Mouse (Mus musculus) forebrain, embryonic 12.5 days (tissue): ENCODE data around the gene Rpl22. TPM values are rescaled to one million over a fixed set of nuclear protein-coding genes. Genes with fewer than 3 reads are reported as not detected.

Experiments used
- ATAC-seq: fragments of 200-750 bp; cut with Nextera tagmentation; 2 replicates; pipeline ENCODE4 v1.8.0; 2017; ENCODE audit warnings: moderate TSS enrichment; ENCODE audit not compliant: low FRiP score
- H3K27ac ChIP-seq: fragments of 300-500 bp; sonication (generic); 2 replicates; pipeline ENCODE4 v1.5.1; 2016; ENCODE audit warnings: mild to moderate bottlenecking
- H3K27me3 ChIP-seq: fragments of 300-500 bp; sonication (generic); 2 replicates; pipeline ENCODE4 v1.6.1; 2016; ENCODE audit warnings: mild to moderate bottlenecking
- H3K36me3 ChIP-seq: fragments of 300-500 bp; sonication (generic); replicated peaks from 2 replicates; pipeline ENCODE4 v1.6.1; 2016; ENCODE audit warnings: mild to moderate bottlenecking
- H3K4me1 ChIP-seq: fragments of 300-500 bp; sonication (generic); 2 replicates; pipeline ENCODE4 v1.6.1; 2016
- H3K4me2 ChIP-seq: fragments of 300-500 bp; sonication (generic); 2 replicates; pipeline ENCODE4 v1.6.1; 2016; ENCODE audit warnings: mild to moderate bottlenecking, moderate library complexity
- H3K4me3 ChIP-seq: fragments of 300-500 bp; sonication (generic); replicated peaks from 2 replicates; pipeline ENCODE4 v1.5.1; 2016; ENCODE audit warnings: mild to moderate bottlenecking
- H3K9ac ChIP-seq: fragments of 300-500 bp; sonication (generic); 2 replicates; pipeline ENCODE4 v1.6.1; 2016; ENCODE audit warnings: mild to moderate bottlenecking
- H3K9me3 ChIP-seq: fragments of 300-500 bp; sonication (generic); 2 replicates; pipeline ENCODE4 v1.6.1; 2016
- WGBS: fragments of 180-500 bp; shearing (Covaris S2); methylation state at CpG from one replicate; pipeline ENCODE4 v1.1.7; 2016; 5-methylcytosine and 5-hydroxymethylcytosine counted together
- polyA plus RNA-seq: library from polyadenylated mRNA; unstranded; fragments of >200 nt; fragmentation: Nextera tagmentation; extraction: Ambion mirVana; gene quantifications from 2 replicates; pipeline ENCODE4 v1.2.1, GENCODE M21; 2016

The Rpl22 gene
- polyA plus RNA-seq: 319 and 331 TPM in 2 replicates

DNA sequence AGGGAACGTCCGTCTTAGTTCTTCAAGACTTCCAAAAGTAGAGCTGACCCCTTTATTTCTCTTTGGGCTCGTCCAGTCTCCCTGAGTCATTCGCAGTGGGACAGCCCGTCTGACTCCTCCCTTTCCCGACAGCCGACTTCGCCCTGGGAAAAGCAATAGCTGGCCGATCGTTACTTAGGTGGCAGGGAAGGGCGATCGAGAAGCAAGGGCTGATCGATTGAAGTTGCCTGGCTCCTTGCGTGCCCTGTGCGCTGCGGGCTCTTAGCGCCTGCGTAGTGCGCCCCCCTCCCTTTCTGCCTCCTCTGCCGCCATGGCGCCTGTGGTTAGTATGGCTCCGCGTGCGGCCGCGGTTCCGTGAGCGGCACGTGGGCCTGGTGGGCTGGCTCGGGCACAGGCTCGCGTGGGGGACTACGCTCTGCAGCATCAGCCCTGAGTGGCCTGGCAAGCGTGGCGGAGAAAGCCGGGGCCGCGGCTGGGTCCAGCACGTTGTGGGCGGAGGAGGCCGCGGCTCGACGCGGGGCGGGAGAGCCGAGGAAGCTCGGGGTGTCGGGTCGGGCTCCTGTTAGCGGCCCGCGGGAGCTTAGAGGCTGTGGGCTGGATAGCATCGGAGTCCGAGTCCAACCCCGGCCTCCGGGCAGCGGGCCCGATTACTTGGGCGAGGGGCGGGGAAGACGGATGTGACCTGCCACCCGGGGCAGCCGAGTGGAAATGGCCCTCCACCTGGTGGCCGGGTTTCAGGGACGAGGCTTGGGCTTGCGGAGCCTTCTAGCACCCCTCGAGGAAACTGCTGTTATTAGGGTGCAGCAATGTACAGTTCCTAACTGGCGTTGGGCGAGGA lies at the start of gene Rpl22:
TSS of gene Rpl22 (plus strand) at position 169 of the 838 bp plus-strand sequence.
- ATAC-seq: peak; percentile 97
- H3K36me3 ChIP-seq: peaks cover 33% of the 10 kb centered on the region
- H3K4me1 ChIP-seq: peaks cover 19% of the 10 kb centered on the region
- peak within 1 kb of the TSS; percentile 90 for H3K4me2 ChIP-seq
- 0 out of 2 replicates have a peak within 1 kb of the TSS, but pooled peaks have one; percentile 61 for H3K27ac ChIP-seq
- under 1% methylated on average over 69 of the region's 70 CpGs for WGBS
- peak within 1 kb of the TSS; percentile 98 for H3K4me3 ChIP-seq
- peak within 1 kb of the TSS; percentile 96 for H3K9ac ChIP-seq
- H3K9me3 ChIP-seq: no peaks in the 10 kb centered on the region
- peaks cover 14% of the 10 kb centered on the region; the same call in 1 of the 2 replicates for H3K27me3 ChIP-seq

DNA sequence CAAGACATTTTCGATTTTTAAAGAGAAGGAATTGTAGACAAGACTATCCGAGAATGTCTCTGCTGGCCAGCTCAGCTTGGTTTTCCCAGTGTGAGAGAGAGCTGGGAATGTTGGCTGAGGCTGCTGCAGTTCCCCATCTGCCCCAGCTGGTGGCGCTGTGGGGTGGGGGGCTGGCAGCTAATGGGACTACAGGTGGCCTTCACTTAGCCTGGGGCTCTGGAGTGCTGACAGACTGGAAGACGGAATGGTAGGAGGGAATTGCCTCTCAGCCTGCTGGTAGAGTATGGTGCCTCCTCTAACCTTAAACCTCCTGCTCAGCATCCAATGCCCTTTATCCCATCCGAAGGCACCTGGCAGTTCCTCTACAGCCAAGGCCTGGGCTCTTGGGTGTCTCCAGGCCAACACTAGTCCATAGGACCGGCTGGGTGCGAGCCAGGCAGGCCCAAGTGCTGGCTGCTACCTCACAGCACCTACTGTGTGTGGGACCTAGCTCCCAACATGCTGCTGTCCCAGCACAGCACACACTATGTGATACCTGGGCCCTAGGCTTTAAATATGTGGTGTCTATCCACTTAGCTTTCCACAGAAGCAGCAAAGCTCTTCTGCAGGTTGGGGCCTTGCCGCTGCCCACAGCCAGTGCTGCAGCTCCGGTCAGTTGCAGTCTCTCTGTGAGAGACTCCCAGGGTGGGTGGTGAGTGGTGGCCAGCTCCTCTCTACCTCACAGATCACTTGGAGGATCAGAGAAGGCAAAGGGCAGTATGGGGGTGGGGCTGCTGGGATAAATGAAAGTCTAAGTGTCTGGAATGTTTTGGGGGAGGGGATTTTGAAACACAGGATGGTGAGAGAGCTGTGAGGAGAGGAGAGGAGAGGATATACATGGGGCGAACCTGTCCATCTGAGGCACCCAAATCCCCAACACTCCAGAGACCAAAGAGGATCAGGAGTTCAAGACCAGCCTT lies 48.9 kb upstream of the Rpl22 start:
- Histone ChIP-seq H3K4me3 (no peak overlapping the region), H3K36me3 (no peaks in the 10 kb centered on the region; the same call in 1 of the 2 replicates), H3K27me3 (peaks cover 79% of the 10 kb centered on the region), H3K27ac (no peak overlapping the region), H3K9ac (no peak overlapping the region), H3K4me1 (peaks cover 32% of the 10 kb centered on the region), H3K4me2 (no peak overlapping the region), H3K9me3 (no peaks in the 10 kb centered on the region)
- WGBS: 55% methylated on average over 10 of the region's 10 CpGs
- ATAC-seq: no peak

GRCm38 (mm10) chr4:152277916-152278315 lies 47.6 kb upstream of the Rpl22 start:
- no peak for ATAC-seq
- WGBS: 68% methylated on average over 2 of the region's 2 CpGs
- Histone ChIP-seq H3K27me3 (peaks cover 85% of the 10 kb centered on the region), H3K9me3 (no peaks in the 10 kb centered on the region), H3K36me3 (no peaks in the 10 kb centered on the region), H3K27ac (no peak overlapping the region), H3K4me3 (no peak overlapping the region), H3K9ac (no peak overlapping the region), H3K4me2 (no peak overlapping the region), H3K4me1 (peaks cover 26% of the 10 kb centered on the region)

DNA sequence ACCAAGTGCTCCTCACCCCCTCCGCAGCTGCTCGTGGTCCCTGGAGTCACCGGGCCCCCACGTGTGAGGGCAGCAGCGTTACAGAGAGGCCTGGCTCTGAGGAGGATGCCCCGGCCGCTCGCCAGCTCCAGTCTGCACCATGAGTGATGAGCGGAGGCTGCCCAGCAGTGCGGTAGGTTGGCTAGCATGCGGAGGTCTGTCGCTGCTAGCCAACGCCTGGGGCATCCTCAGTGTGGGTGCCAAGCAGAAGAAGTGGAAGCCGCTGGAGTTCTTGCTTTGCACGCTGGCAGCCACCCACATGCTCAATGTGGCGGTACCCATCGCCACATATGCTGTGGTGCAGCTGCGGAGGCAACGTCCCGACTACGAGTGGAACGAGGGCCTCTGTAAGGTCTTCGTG lies 46.6 kb upstream of the Rpl22 start:
- WGBS: 93% methylated on average over 23 of the region's 23 CpGs
- peaks cover 22% of the 10 kb centered on the region for H3K4me1 ChIP-seq

DNA sequence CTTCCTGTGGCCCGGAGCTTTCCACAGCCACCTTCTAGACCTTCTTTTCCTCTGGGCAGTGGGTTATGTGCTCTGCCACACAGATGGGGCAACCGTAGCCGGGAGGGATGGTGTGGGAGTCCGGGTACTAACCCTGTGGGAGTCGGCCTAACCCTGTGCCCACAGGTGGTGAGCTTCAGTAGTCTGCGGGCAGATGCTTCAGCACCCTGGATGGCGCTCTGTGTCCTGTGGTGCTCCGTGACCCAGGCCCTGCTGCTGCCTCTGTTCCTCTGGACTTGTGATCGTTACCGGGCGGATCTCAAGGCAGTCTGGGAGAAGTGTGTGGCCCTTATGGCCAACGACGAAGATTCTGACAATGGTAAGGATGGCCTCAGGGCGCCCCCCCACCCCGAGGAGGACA lies 43.9 kb upstream of the Rpl22 start:
- no peaks in the 10 kb centered on the region for H3K9me3 ChIP-seq
- 53% methylated on average over 15 of the region's 15 CpGs for WGBS
- peaks cover 19% of the 10 kb centered on the region for H3K4me1 ChIP-seq
- no peak overlapping the region for H3K4me3 ChIP-seq
- no peak for ATAC-seq
- no peak overlapping the region for H3K9ac ChIP-seq
- no peak overlapping the region for H3K4me2 ChIP-seq
- H3K27me3 ChIP-seq: peaks cover 85% of the 10 kb centered on the region
- H3K27ac ChIP-seq: no peak overlapping the region
- H3K36me3 ChIP-seq: no peaks in the 10 kb centered on the region

More for the DNA sequence above, 46.6 kb upstream of the Rpl22 start:
- H3K4me3 ChIP-seq: no peak overlapping the region
- ATAC-seq: no peak
- no peak overlapping the region for H3K4me2 ChIP-seq
- H3K36me3 ChIP-seq: no peaks in the 10 kb centered on the region
- peaks cover 85% of the 10 kb centered on the region for H3K27me3 ChIP-seq
- no peak overlapping the region for H3K27ac ChIP-seq
- H3K9me3 ChIP-seq: no peaks in the 10 kb centered on the region
- no peak overlapping the region for H3K9ac ChIP-seq

DNA sequence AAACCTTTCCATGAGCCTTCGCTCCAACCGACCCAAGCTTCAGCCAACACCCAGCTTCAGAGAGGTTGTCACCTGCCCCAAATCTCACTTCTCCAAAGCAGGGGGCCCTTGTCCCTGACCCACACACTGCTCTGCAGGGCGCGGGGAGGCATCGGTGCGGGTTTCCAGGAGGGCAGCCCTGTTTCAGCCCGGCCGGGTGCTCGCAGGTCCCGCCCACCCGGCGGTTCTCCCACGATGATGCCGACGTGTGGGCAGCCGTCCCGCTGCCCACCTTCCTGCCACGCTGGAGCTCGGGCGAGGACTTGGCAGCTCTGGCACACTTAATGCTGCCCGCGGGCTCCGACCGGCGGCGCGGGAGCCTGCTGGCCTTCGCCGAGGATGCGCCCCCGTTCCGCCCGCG lies 42.8 kb upstream of the Rpl22 start:
- Histone ChIP-seq H3K4me2 (peak overlapping the region; percentile 60), H3K27ac (no peak overlapping the region), H3K9me3 (no peaks in the 10 kb centered on the region), H3K4me3 (peak overlapping the region; percentile 36), H3K4me1 (peaks cover 31% of the 10 kb centered on the region), H3K27me3 (peaks cover 91% of the 10 kb centered on the region), H3K36me3 (no peaks in the 10 kb centered on the region), H3K9ac (peak overlapping the region; percentile 40; the same call in 1 of the 2 replicates)
- no peak for ATAC-seq
- WGBS: 18% methylated on average over 34 of the region's 34 CpGs

- H3K4me1 ChIP-seq: peaks cover 37% of the 10 kb centered on the region
- peak overlapping the region; percentile 60 for H3K4me2 ChIP-seq
- ATAC-seq: peak; percentile 73
- 5% methylated on average over 63 of the region's 70 CpGs for WGBS
- no peaks in the 10 kb centered on the region for H3K36me3 ChIP-seq
- peak overlapping the region; percentile 40; the same call in 1 of the 2 replicates for H3K9ac ChIP-seq
- peak overlapping the region; percentile 36 for H3K4me3 ChIP-seq
- no peaks in the 10 kb centered on the region for H3K9me3 ChIP-seq
- H3K27ac ChIP-seq: no peak overlapping the region
- peaks cover 95% of the 10 kb centered on the region for H3K27me3 ChIP-seq
Measured at GRCm38 (mm10) chr4:152283186-152283950, 42.2 kb upstream of the Rpl22 start.

GRCm38 (mm10) chr4:152285505-152285904 lies 40.0 kb upstream of the Rpl22 start:
- Histone ChIP-seq H3K27me3 (peaks cover 98% of the 10 kb centered on the region), H3K9ac (no peak overlapping the region), H3K9me3 (no peaks in the 10 kb centered on the region), H3K27ac (no peak overlapping the region), H3K4me2 (no peak overlapping the region), H3K4me3 (no peak overlapping the region), H3K36me3 (no peaks in the 10 kb centered on the region), H3K4me1 (peaks cover 49% of the 10 kb centered on the region)
- 3% methylated on average over 10 of the region's 10 CpGs for WGBS
- no peak for ATAC-seq

- Histone ChIP-seq H3K9me3 (no peaks in the 10 kb centered on the region), H3K27me3 (peaks cover 98% of the 10 kb centered on the region), H3K36me3 (no peaks in the 10 kb centered on the region), H3K4me3 (peak overlapping the region; percentile 31), H3K4me1 (peaks cover 56% of the 10 kb centered on the region), H3K4me2 (peak overlapping the region; percentile 61), H3K27ac (no peak overlapping the region), H3K9ac (peak overlapping the region; percentile 27)
- ATAC-seq: no peak
- under 1% methylated on average over 29 of the region's 32 CpGs for WGBS
Measured at GRCm38 (mm10) chr4:152286183-152286582, 39.4 kb upstream of the Rpl22 start.

DNA sequence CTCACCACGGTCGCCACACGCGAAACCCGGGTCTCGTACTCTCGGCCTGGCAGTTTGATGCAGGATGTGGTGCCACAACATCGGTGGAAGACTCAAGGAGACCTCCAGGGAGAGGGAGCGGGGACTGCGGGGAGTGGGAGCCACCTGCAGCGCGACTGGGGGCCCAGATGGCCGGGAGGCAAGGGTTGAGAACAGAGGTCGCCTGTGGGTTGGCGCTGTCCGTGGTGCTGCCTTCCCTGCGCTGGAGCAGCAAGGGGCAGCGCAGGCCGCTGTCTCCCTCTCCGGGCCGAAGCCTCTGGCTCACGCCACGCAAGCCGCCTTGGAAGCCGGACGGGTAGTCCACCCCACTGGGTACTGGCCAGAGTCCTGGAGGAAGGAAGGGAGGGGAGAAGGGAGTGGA lies 38.7 kb upstream of the Rpl22 start:
- H3K9me3 ChIP-seq: no peaks in the 10 kb centered on the region
- H3K4me1 ChIP-seq: peaks cover 63% of the 10 kb centered on the region
- no peak for ATAC-seq
- H3K27ac ChIP-seq: no peak overlapping the region
- peak overlapping the region; percentile 61 for H3K4me2 ChIP-seq
- no peaks in the 10 kb centered on the region for H3K36me3 ChIP-seq
- 0 out of 2 replicates have a peak overlapping the region, but pooled peaks have one; percentile 27 for H3K9ac ChIP-seq
- H3K4me3 ChIP-seq: peak overlapping the region; percentile 31; the same call in 1 of the 2 replicates
- 4% methylated on average over 26 of the region's 26 CpGs for WGBS
- H3K27me3 ChIP-seq: peaks cover 98% of the 10 kb centered on the region

- Histone ChIP-seq H3K4me1 (peaks cover 68% of the 10 kb centered on the region), H3K27ac (no peak overlapping the region)
Measured at GRCm38 (mm10) chr4:152287317-152288120, 38.0 kb upstream of the Rpl22 start.

More at GRCm38 (mm10) chr4:152287317-152288120, 38.0 kb upstream of the Rpl22 start:
- Histone ChIP-seq H3K36me3 (no peaks in the 10 kb centered on the region), H3K4me2 (no peak overlapping the region), H3K27me3 (peaks cover 98% of the 10 kb centered on the region), H3K9ac (no peak overlapping the region), H3K9me3 (no peaks in the 10 kb centered on the region), H3K4me3 (no peak overlapping the region)
- no peak for ATAC-seq
- WGBS: 7% methylated on average over 19 of the region's 19 CpGs
